Mouse (Mus musculus): ENCODE results near the gene Troap. TPM values are rescaled to one million over a fixed set of nuclear protein-coding genes. Genes with fewer than 3 reads are reported as not detected.

The Troap gene
- polyA plus RNA-seq, 1 experiment from 2014 or later: 27.1 TPM

DNA sequence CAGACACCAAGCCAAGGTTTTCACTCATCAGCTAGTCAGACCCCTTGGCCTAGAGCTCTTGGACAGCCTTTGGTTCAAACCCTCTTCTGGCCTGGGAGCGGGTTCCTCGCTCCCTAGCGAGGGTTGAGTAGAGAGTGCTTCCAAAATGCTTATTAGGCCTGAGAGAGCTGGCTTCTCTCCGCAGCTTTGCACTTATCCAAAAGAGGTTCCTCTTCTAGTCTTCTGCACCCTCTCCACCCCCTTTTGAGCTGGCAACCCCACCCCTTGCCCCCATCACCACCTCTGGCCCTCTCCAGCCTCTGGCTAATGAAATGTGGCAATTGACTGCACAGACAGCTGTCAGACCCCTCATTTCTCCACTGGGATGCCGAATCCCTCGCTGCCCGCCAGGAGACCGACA lies 18.5 kb downstream of the Troap start, which contains the start of gene Dnajc22:
Gene Dnajc22, plus strand, starts transcription at position 301 of the 400 bp plus-strand sequence.
- no peaks in the 10 kb centered on the region for H3K9me3 ChIP-seq (replicated peaks)
- WGBS: 32% methylated on average over 8 of the region's 8 CpGs
- H3K9ac ChIP-seq: peak within 1 kb of the TSS; percentile 28; the same call in 1 of the 2 replicates
- peaks cover 50% of the 10 kb centered on the region for H3K4me1 ChIP-seq
- H3K36me3 ChIP-seq: no peaks in the 10 kb centered on the region
- H3K4me3 ChIP-seq (replicated peaks): peak within 1 kb of the TSS; percentile 42
- peak within 1 kb of the TSS; percentile 80 for H3K4me2 ChIP-seq (replicated peaks)
- H3K27me3 ChIP-seq: peaks cover 94% of the 10 kb centered on the region
- H3K27ac ChIP-seq (replicated peaks): no peak within 1 kb of the TSS
- no peak for ATAC-seq (ENCODE audit: insufficient number of reproducible peaks, low FRiP score, low TSS enrichment, low read depth)

GRCm38 (mm10) chr15:99093291-99094258 lies 19.2 kb downstream of the Troap start:
- Histone ChIP-seq H3K4me2 (replicated peaks) (peak overlapping the region; percentile 80), H3K4me1 (peaks cover 50% of the 10 kb centered on the region), H3K27me3 (peaks cover 94% of the 10 kb centered on the region), H3K4me3 (replicated peaks) (peak overlapping the region; percentile 42), H3K27ac (replicated peaks) (no peak overlapping the region), H3K9ac (peak overlapping the region; percentile 28; the same call in 1 of the 2 replicates), H3K36me3 (no peaks in the 10 kb centered on the region), H3K9me3 (replicated peaks) (no peaks in the 10 kb centered on the region)
- ATAC-seq (ENCODE audit: insufficient number of reproducible peaks, low FRiP score, low TSS enrichment, low read depth): no peak
- 1% methylated on average over 56 of the region's 56 CpGs for WGBS

DNA sequence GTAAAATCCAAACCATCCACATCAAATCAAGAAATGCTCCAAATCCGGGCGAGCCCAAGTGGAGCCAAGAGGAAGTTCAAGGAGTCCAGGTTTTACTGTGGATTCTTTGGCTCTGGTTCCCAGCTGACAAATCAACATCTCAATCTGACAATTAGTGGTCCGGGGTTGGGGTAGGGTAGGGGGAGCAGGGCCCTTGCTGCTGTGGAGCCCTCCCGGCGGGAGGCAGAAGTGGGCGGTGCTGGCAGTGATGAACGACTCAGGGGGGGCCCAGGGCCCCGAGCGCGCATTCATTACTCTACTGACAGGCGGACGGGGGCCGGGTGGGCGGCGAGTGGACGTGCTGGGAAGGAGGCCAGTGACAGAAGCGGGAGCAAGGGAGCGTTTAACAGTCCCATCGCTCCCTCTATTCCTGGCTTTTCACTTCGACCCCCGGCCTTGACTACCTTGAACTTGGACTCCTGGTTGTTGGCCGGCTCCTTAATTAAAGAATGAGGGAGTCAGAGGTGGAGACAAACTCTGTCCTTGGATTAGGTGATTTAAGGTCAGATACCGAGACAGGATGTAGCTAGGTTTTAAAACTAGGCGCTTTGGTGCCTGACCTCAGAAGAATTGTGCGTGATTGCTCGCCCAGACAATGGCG lies 20.4 kb downstream of the Troap start:
- no peak; the same call in 1 of the 2 replicates for ATAC-seq (ENCODE audit: insufficient number of reproducible peaks, low FRiP score, low TSS enrichment, low read depth)
- no peaks in the 10 kb centered on the region for H3K36me3 ChIP-seq
- no peaks in the 10 kb centered on the region for H3K9me3 ChIP-seq (replicated peaks)
- peaks cover 93% of the 10 kb centered on the region for H3K27me3 ChIP-seq
- peak overlapping the region; percentile 39 for H3K4me2 ChIP-seq (replicated peaks)
- peak overlapping the region; percentile 11 for H3K4me3 ChIP-seq (replicated peaks)
- 3% methylated on average over 26 of the region's 27 CpGs for WGBS
- H3K4me1 ChIP-seq: peaks cover 51% of the 10 kb centered on the region
- H3K9ac ChIP-seq: no peak overlapping the region
- H3K27ac ChIP-seq (replicated peaks): no peak overlapping the region

GRCm38 (mm10) chr15:99095356-99095755 lies 21.0 kb downstream of the Troap start:
- peaks cover 51% of the 10 kb centered on the region for H3K4me1 ChIP-seq

DNA sequence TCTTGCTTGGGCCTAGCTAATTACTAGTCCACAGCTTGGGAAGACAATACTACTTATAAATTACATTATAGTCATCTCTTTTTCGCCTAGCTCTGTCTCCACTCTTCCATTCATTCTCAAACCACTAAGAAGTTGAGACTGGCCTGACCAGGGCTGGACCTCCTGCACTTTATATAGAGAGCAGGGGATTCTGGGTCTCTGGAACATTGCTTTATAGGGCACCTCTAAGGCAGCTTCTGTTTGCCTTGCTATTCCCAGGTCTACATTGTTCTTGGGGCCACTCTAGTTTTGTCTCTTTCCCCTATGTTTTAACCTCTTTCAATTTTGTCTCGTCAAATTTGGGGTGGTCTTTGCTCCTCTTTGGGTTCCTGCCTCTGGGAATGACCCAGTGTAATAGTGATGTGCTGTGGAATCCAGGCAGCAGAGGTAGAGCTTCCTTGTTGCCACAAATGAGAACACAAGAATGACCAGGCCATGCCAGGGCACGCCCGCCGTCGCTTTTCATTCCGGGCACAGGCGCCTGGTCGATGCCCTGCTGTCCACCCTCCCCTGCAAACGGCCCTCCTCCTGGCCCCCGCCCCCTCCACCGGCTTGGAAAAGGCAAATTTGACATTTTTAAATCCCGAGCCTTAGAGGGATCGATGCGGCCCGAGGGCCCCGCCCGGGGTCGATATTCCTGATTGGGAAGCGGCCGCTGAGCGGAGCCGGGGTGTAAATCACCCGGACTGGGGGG lies 21.9 kb downstream of the Troap start:
- Histone ChIP-seq H3K9ac (no peak overlapping the region), H3K4me2 (replicated peaks) (peak overlapping the region; percentile 74), H3K9me3 (replicated peaks) (no peaks in the 10 kb centered on the region), H3K27me3 (peaks cover 89% of the 10 kb centered on the region), H3K36me3 (no peaks in the 10 kb centered on the region), H3K27ac (replicated peaks) (no peak overlapping the region), H3K4me1 (peaks cover 51% of the 10 kb centered on the region), H3K4me3 (replicated peaks) (peak overlapping the region; percentile 43)
- 4% methylated on average over 24 of the region's 24 CpGs for WGBS
- no peak for ATAC-seq (ENCODE audit: insufficient number of reproducible peaks, low FRiP score, low TSS enrichment, low read depth)

More at GRCm38 (mm10) chr15:99095356-99095755, 21.0 kb downstream of the Troap start:
- no peak overlapping the region for H3K4me2 ChIP-seq (replicated peaks)
- no peaks in the 10 kb centered on the region for H3K36me3 ChIP-seq
- 12% methylated on average over 6 of the region's 6 CpGs for WGBS
- no peak for ATAC-seq (ENCODE audit: insufficient number of reproducible peaks, low FRiP score, low TSS enrichment, low read depth)
- H3K27ac ChIP-seq (replicated peaks): no peak overlapping the region
- no peak overlapping the region for H3K4me3 ChIP-seq (replicated peaks)
- H3K27me3 ChIP-seq: peaks cover 93% of the 10 kb centered on the region
- no peaks in the 10 kb centered on the region for H3K9me3 ChIP-seq (replicated peaks)
- no peak overlapping the region for H3K9ac ChIP-seq

GRCm38 (mm10) chr15:99096831-99097500 lies 22.6 kb downstream of the Troap start:
- H3K36me3 ChIP-seq: no peaks in the 10 kb centered on the region
- H3K4me1 ChIP-seq: peaks cover 51% of the 10 kb centered on the region
- peak overlapping the region; percentile 18; the same call in 1 of the 2 replicates for H3K9ac ChIP-seq
- H3K27ac ChIP-seq (replicated peaks): no peak overlapping the region
- no peaks in the 10 kb centered on the region for H3K9me3 ChIP-seq (replicated peaks)
- under 1% methylated on average over 58 of the region's 58 CpGs for WGBS
- peak overlapping the region; percentile 43 for H3K4me3 ChIP-seq (replicated peaks)
- no peak for ATAC-seq (ENCODE audit: insufficient number of reproducible peaks, low FRiP score, low TSS enrichment, low read depth)
- H3K4me2 ChIP-seq (replicated peaks): peak overlapping the region; percentile 74
- peaks cover 83% of the 10 kb centered on the region for H3K27me3 ChIP-seq

DNA sequence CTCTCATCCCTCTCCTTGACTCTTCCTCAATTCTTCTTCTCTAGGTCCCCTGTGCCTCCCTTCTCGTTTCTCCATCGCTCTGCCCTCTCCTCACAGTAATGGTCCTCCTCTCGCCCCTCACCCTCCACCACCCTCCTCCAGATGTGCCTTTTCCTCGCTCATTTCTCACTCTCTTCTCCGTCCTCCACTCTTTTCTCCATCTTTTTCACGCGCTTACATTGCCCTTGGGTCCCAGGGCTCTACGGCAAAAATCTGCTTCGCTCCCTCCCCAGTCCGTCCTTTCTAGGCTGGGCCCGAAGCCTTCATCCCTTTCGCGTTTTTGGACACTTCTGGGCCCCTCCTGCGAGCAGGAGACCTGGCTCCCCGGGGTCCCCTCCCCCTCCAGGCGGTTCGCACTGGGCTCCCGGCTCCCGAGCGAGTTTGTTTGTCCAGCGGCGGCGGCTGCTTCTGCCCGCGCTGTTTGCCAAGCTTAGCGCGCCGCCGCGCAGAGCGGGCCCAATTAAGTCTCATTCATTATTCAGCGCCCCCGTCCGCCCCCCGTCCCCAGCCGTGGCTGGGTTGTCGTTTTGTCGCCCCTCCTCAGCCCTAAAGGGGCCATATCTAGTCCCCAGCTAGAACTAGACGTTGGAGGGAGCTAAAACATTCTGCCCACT lies 23.6 kb downstream of the Troap start:
- no peak for ATAC-seq (ENCODE audit: insufficient number of reproducible peaks, low FRiP score, low TSS enrichment, low read depth)
- H3K9ac ChIP-seq: peak overlapping the region; percentile 6; the same call in 1 of the 2 replicates
- no peaks in the 10 kb centered on the region for H3K9me3 ChIP-seq (replicated peaks)
- peaks cover 51% of the 10 kb centered on the region for H3K4me1 ChIP-seq
- no peak overlapping the region for H3K27ac ChIP-seq (replicated peaks)
- under 1% methylated on average over 39 of the region's 39 CpGs for WGBS
- H3K4me3 ChIP-seq (replicated peaks): peak overlapping the region; percentile 43
- H3K4me2 ChIP-seq (replicated peaks): peak overlapping the region; percentile 74
- H3K36me3 ChIP-seq: no peaks in the 10 kb centered on the region
- H3K27me3 ChIP-seq: peaks cover 73% of the 10 kb centered on the region

- H3K9me3 ChIP-seq (replicated peaks): no peaks in the 10 kb centered on the region
- H3K36me3 ChIP-seq: no peaks in the 10 kb centered on the region
- ATAC-seq (ENCODE audit: insufficient number of reproducible peaks, low FRiP score, low TSS enrichment, low read depth): no peak
- WGBS: 1% methylated on average over 9 of the region's 9 CpGs
- peaks cover 68% of the 10 kb centered on the region for H3K27me3 ChIP-seq
- peak overlapping the region; percentile 43 for H3K4me3 ChIP-seq (replicated peaks)
- H3K4me2 ChIP-seq (replicated peaks): peak overlapping the region; percentile 74
- peaks cover 48% of the 10 kb centered on the region for H3K4me1 ChIP-seq
- no peak overlapping the region for H3K27ac ChIP-seq (replicated peaks)
- H3K9ac ChIP-seq: no peak overlapping the region
These were observed 24.1 kb downstream of the Troap start for GRCm38 (mm10) chr15:99098493-99098861.

GRCm38 (mm10) chr15:99099139-99099556 lies 24.8 kb downstream of the Troap start:
- WGBS: 1% methylated on average over 15 of the region's 15 CpGs
- no peak for ATAC-seq (ENCODE audit: insufficient number of reproducible peaks, low FRiP score, low TSS enrichment, low read depth)
- Histone ChIP-seq H3K4me1 (peaks cover 43% of the 10 kb centered on the region), H3K9ac (no peak overlapping the region; the same call in 1 of the 2 replicates), H3K4me3 (replicated peaks) (peak overlapping the region; percentile 43; the same call in 1 of the 2 replicates), H3K4me2 (replicated peaks) (peak overlapping the region; percentile 74), H3K36me3 (no peaks in the 10 kb centered on the region), H3K27ac (replicated peaks) (no peak overlapping the region), H3K9me3 (replicated peaks) (no peaks in the 10 kb centered on the region), H3K27me3 (peaks cover 62% of the 10 kb centered on the region)

DNA sequence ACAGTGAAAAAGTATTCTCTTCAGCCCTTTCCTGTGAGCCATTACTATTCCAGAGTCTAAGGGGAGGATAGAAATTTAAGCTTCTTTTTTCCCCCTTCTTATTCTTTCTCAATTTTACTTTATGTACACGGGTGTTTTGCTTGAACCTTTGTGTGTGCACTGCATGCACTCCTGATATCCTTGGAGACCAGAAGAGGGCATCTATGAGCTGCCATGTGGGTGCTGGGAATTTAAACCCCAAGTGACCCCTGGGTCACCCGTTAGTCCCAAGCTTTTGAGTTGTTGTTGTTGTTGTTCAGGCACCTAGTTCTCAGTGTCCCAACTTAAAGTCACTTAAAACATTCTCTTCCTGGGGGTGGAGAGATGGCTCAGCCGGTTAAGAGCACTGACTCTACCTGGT lies 25.6 kb downstream of the Troap start:
- H3K27me3 ChIP-seq: peaks cover 56% of the 10 kb centered on the region
- H3K4me2 ChIP-seq (replicated peaks): no peak overlapping the region
- H3K9me3 ChIP-seq (replicated peaks): no peaks in the 10 kb centered on the region
- no peak overlapping the region for H3K27ac ChIP-seq (replicated peaks)
- 43% methylated on average over 3 of the region's 3 CpGs for WGBS
- H3K4me3 ChIP-seq (replicated peaks): no peak overlapping the region
- no peak for ATAC-seq (ENCODE audit: insufficient number of reproducible peaks, low FRiP score, low TSS enrichment, low read depth)
- H3K4me1 ChIP-seq: peaks cover 37% of the 10 kb centered on the region
- H3K36me3 ChIP-seq: no peaks in the 10 kb centered on the region
- H3K9ac ChIP-seq: no peak overlapping the region
